Mouse (Mus musculus): ENCODE measurements around the gene Kctd14. TPM values are rescaled to one million over a fixed set of nuclear protein-coding genes. Genes with fewer than 3 reads are reported as not detected.

Kctd14 gene
- polyA plus RNA-seq, 1 experiment from 2014 or later, result 0.58 TPM

GRCm38 (mm10) chr7:97500555-97501209 lies 49.6 kb downstream of the Kctd14 start:
- Histone ChIP-seq H3K4me2 (replicated peaks; ENCODE audit: low read depth, low read length) (no peak overlapping the region), H3K4me1 (ENCODE audit: control insufficient read depth, insufficient read depth, low read length) (no peaks in the 10 kb centered on the region), H3K27ac (ENCODE audit: low read depth, low read length) (no peak overlapping the region), H3K9me3 (ENCODE audit: control insufficient read depth, low read length) (no peaks in the 10 kb centered on the region), H3K27me3 (ENCODE audit: control insufficient read depth, insufficient read depth, low read length) (no peaks in the 10 kb centered on the region), H3K9ac (ENCODE audit: low read depth, low read length) (no peak overlapping the region), H3K36me3 (ENCODE audit: control insufficient read depth, insufficient read depth, low read length) (peaks cover 27% of the 10 kb centered on the region; the same call in 1 of the 2 replicates), H3K4me3 (ENCODE audit: low read length) (no peak overlapping the region)
- no peak for ATAC-seq (ENCODE audit: low FRiP score, low TSS enrichment)
- WGBS, result 86% methylated on average over 5 of the region's 5 CpGs

Other genes starting within 250 kb of the Kctd14 start
- 1.8 and 2.4 TPM in 2 replicates for gene Usp35, start 119.3 kb upstream of the Kctd14 start, polyA plus RNA-seq (2014; fragmentation: Nextera tagmentation; extraction: Ambion mirVana)
- 2.2 and 4.6 TPM in 2 replicates for gene Kctd21, start 119.0 kb upstream of the Kctd14 start, polyA plus RNA-seq (2014; fragmentation: Nextera tagmentation; extraction: Ambion mirVana)
- gene Alg8, start 79.7 kb upstream of the Kctd14 start, polyA plus RNA-seq (2014; fragmentation: Nextera tagmentation; extraction: Ambion mirVana), result 48.5 and 48.8 TPM in 2 replicates
- 370 and 475 TPM in 2 replicates for gene Ndufc2, start 51.3 kb upstream of the Kctd14 start, polyA plus RNA-seq (2014; fragmentation: Nextera tagmentation; extraction: Ambion mirVana)
- gene Thrsp, start 33.6 kb upstream of the Kctd14 start, polyA plus RNA-seq (2014; fragmentation: Nextera tagmentation; extraction: Ambion mirVana), result 0.27 and 0.39 TPM in 2 replicates
- gene Ints4, start 29.6 kb downstream of the Kctd14 start, polyA plus RNA-seq (2014; fragmentation: Nextera tagmentation; extraction: Ambion mirVana), result 42.4 and 61.5 TPM in 2 replicates
- 44.4 and 50.8 TPM in 2 replicates for gene Aamdc, start 128.2 kb downstream of the Kctd14 start, polyA plus RNA-seq (2014; fragmentation: Nextera tagmentation; extraction: Ambion mirVana)
- gene Rsf1, start 128.6 kb downstream of the Kctd14 start, polyA plus RNA-seq (2014; fragmentation: Nextera tagmentation; extraction: Ambion mirVana), result 19.0 and 28.4 TPM in 2 replicates
- gene Clns1a, start 245.3 kb downstream of the Kctd14 start, polyA plus RNA-seq (2014; fragmentation: Nextera tagmentation; extraction: Ambion mirVana), result 237 and 238 TPM in 2 replicates